Mouse (Mus musculus) bone marrow, adult 2 months (tissue): ENCODE measurements at regions not wholly inside any gene's neighbourhood (a gene's known extent, or its start where the extent isn't known, plus 50 kb on each side); places are given as distances from the start of the nearest gene placed in this dataset.
A peak's percentile ranks its signal among the peaks of the same experiment; 100 is the strongest.

ENCODE experiments used
- H3K27ac ChIP-seq: fragments of 200-500 bp; 2 replicates; pipeline ENCODE4 v1.5.1; 2012; ENCODE audit warnings: low read depth, mild to moderate bottlenecking, control low read depth, inconsistent platforms, low read length; ENCODE audit not compliant: control insufficient read depth, poor library complexity, insufficient read depth
- H3K4me1 ChIP-seq: fragments of 200-500 bp; 2 replicates; pipeline ENCODE4 v1.6.1; 2011; ENCODE audit warnings: low read length; ENCODE audit not compliant: control insufficient read depth, insufficient read depth
- H3K4me3 ChIP-seq: fragments of 200-500 bp; replicated peaks from 2 replicates; pipeline ENCODE3; 2011; ENCODE audit warnings: mild to moderate bottlenecking, low read depth, low read length, control low read depth; ENCODE audit not compliant: control insufficient read depth
- CTCF ChIP-seq: fragments of 200-500 bp; IDR thresholded peaks from 2 replicates; pipeline ENCODE4 v1.5.1; 2011; ENCODE audit warnings: low read length, control low read depth; ENCODE audit not compliant: control insufficient read depth, insufficient read depth
- POLR2A ChIP-seq: fragments of 200-500 bp; IDR thresholded peaks from 2 replicates; pipeline ENCODE4 v1.6.1; 2011; ENCODE audit warnings: low read depth, mild to moderate bottlenecking, control low read depth, low read length, borderline replicate concordance; ENCODE audit not compliant: control insufficient read depth
- WGBS: fragments of 180-500 bp; shearing (Covaris S2); methylation state at CpG from one replicate; pipeline ENCODE4 v1.1.7; 2018; 5-methylcytosine and 5-hydroxymethylcytosine counted together

DNA sequence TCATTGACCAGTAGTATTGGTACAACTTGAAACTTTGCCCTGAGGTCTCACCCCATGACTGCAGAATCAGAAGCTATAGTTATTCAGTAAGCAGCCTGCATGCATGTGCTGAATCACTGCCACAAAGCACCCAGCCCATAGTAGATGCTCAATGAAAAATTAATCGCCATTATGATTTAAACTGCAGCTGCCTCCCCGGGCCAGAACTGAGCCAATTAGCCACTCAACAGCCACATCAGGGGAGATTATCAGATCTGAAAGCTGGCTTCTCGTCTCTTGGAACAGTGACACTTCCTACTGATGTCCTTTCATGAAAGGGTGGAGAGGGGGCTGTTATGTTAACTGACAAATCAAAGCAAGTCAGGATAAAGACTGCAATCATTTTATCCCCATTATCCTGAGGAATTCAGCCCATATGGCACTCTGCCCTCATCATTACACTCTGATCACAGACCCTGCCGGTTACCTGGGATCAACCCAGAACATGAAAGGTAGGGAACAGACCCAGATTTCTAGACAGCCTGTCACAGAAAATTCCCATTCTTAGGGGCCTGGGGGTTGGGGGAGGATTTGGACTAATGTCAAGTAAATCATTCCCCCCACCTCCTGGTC lies 104.0 kb downstream of the Prlhr start:
- Histone ChIP-seq H3K4me1 (no peaks in the 10 kb centered on the region), H3K27ac (no peak overlapping the region), H3K4me3 (no peak overlapping the region)
- 71% methylated on average over 4 of the region's 4 CpGs for WGBS
- TF ChIP-seq CTCF (no peak), POLR2A (no peak)

DNA sequence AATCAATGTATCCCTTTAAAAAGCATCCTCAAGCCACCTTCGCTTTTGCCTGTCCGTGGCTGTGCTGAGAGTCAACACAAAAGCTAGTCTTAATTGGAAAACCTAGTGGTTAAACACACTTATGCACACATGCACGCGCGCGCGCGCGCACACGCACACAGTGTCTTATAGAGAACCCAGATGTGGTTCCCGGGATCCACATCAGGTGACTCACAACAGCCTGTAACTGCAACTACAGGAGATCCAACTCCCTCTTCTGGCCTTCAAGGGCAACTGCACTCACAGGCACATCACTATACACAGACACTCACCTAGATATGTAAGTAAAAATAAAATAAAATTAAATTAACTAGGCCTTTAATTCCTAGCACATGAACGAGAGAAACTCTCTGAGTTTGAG lies 118.4 kb upstream of the Fam204a start:
- Histone ChIP-seq H3K4me3 (no peak overlapping the region), H3K4me1 (no peaks in the 10 kb centered on the region), H3K27ac (no peak overlapping the region)
- TF ChIP-seq POLR2A (no peak), CTCF (no peak)
- 88% methylated on average over 12 of the region's 12 CpGs for WGBS

DNA sequence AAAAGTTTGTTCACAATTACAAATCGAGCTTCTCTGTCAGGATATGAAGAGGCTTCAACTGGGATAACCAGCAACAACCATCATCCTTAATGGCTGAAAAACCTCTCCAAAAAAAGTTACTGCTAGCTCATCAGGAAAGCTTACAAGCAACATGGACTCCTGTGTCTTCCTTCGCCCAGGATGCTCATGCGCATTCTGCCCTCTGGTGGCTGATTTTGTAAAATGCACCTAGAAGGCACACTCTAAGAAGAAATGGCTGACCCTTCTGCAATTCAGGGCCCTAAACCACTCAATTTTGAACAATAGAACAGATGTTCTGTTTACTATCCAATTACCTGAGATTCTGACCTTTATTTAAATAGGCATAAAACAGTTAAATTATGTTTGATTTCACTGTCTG lies 115.0 kb upstream of the Fam204a start:
- no peaks in the 10 kb centered on the region for H3K4me1 ChIP-seq
- no peak overlapping the region for H3K27ac ChIP-seq
- TF ChIP-seq CTCF, result peak; percentile 77
- TF ChIP-seq POLR2A, result no peak
- no peak overlapping the region for H3K4me3 ChIP-seq
- 12% methylated on average over 3 of the region's 3 CpGs for WGBS

DNA sequence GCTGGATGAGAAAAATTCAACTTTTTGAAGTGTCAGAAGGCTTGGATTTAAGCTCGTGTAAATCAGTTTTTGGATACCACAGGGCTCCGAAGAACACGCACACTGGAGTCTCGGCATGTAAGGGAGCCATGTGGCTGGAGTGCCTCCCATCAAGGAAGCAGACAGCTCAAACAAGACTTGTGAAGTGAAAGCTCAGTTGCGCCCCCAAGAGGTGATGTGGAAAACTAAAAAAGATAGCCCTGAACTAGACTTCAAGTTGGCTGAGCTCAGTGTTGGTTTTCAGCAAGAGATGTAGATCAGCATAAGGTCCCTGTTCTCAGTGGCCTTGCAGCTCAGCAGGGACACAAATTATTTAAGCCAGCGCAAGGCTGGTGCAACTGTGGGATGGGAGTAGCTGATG lies 113.7 kb upstream of the Fam204a start:
- 83% methylated on average over 6 of the region's 6 CpGs for WGBS
- TF ChIP-seq POLR2A (no peak), CTCF (no peak)

GRCm38 (mm10) chr19:60334521-60334920 lies 108.0 kb upstream of the Fam204a start:
- 71% methylated on average over 7 of the region's 7 CpGs for WGBS

More for the DNA sequence above, 113.7 kb upstream of the Fam204a start:
- Histone ChIP-seq H3K4me1 (no peaks in the 10 kb centered on the region), H3K27ac (no peak overlapping the region), H3K4me3 (no peak overlapping the region)

DNA sequence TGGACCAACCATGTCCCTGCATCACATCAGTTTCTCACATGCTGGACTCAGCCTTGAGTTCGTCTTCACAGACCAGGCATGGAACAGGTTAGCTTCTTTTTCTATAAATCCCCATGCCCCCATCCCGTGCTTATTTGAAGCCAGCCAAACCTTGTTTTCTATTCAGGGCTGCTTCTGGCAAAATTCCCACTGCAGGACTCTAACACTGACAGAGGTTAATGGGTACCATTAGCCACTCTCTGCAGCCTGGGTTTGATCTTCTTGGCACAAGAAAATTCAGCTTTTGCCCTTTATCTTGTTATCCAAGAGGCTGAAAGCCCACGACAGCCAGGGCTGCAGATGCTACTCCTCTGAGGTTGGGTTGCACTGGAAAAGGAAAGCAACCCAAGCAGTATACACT lies 101.8 kb upstream of the Fam204a start:
- TF ChIP-seq CTCF (no peak), POLR2A (no peak)
- Histone ChIP-seq H3K27ac (no peak overlapping the region), H3K4me3 (no peak overlapping the region), H3K4me1 (no peaks in the 10 kb centered on the region)
- 62% methylated on average over 3 of the region's 3 CpGs for WGBS

More at GRCm38 (mm10) chr19:60334521-60334920, 108.0 kb upstream of the Fam204a start:
- TF ChIP-seq CTCF (no peak), POLR2A (no peak)
- H3K27ac ChIP-seq, result no peak overlapping the region
- H3K4me3 ChIP-seq, result no peak overlapping the region
- no peaks in the 10 kb centered on the region for H3K4me1 ChIP-seq

- Histone ChIP-seq H3K27ac (no peak overlapping the region), H3K4me3 (no peak overlapping the region), H3K4me1 (no peaks in the 10 kb centered on the region)
- TF ChIP-seq POLR2A (no peak), CTCF (no peak)
Measured at GRCm38 (mm10) chr19:60325612-60326011, 99.1 kb upstream of the Fam204a start.

DNA sequence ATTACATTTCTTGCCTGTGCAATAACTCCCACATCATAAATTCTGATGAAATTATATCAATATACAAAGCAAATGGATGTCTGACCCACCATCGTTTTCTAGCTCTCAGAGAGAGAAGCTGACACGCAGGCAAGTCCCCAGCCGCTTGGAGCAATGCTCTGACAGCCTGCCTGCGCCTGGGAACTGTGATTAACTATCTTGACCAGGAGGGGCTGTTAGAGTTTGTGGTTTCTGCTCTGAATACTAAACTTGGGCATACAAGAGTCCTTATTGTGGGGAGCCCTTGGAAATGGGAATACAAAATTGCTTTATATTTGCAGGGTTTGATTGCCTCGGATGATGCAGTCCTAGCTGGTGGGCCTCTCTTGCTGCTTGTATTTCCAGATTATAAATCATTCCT lies 98.6 kb upstream of the Fam204a start:
- no peak for TF ChIP-seq CTCF
- no peak for TF ChIP-seq POLR2A
- Histone ChIP-seq H3K4me3 (no peak overlapping the region), H3K27ac (no peak overlapping the region), H3K4me1 (no peaks in the 10 kb centered on the region)
- WGBS, result 43% methylated on average over 5 of the region's 5 CpGs

GRCm38 (mm10) chr19:60310591-60310990 lies 84.1 kb upstream of the Fam204a start:
- WGBS, result 21% methylated on average over 4 of the region's 4 CpGs
- TF ChIP-seq CTCF, result peak; percentile 56
- TF ChIP-seq POLR2A, result no peak

More at GRCm38 (mm10) chr19:60310591-60310990, 84.1 kb upstream of the Fam204a start:
- Histone ChIP-seq H3K27ac (no peak overlapping the region), H3K4me1 (no peaks in the 10 kb centered on the region), H3K4me3 (no peak overlapping the region)
